Mouse (Mus musculus) heart, adult 2 months (tissue): ENCODE data around the gene Phykpl.
"Not testable (repeated sequence)": the region's sequence is repeated elsewhere in the genome, so short reads cannot be mapped to it uniquely, and the experiment has no call there.

Experiments used
- CTCF ChIP-seq: fragments of 200-600 bp; IDR thresholded peaks from 2 replicates; pipeline ENCODE4 v1.8.1; 2022; ENCODE audit warnings: antibody characterized with exemption, mild to moderate bottlenecking, moderate library complexity
- EP300 ChIP-seq: fragments of 200-500 bp; IDR thresholded peaks from 2 replicates; pipeline ENCODE4 v1.6.1; 2011; ENCODE audit warnings: low read depth, low read length, control low read depth; ENCODE audit not compliant: insufficient read depth
- POLR2A ChIP-seq: fragments of 200-500 bp; IDR thresholded peaks from 2 replicates; pipeline ENCODE4 v1.6.1; 2011; ENCODE audit warnings: mild to moderate bottlenecking, low read depth, low read length, control low read depth; ENCODE audit not compliant: insufficient read depth

GRCm38 (mm10) chr11:51616113-51616512 is 31.6 kb downstream of the Phykpl start:
- not testable (repeated sequence) for TF ChIP-seq POLR2A, CTCF, EP300
